Mouse (Mus musculus) brain, embryonic 14.5 days (tissue): Measurements from ENCODE around the gene Dgkz.

Experiments
- CTCF ChIP-seq: fragments of 200-500 bp; IDR thresholded peaks from 2 replicates; pipeline ENCODE4 v1.5.1; 2012; ENCODE audit warnings: inconsistent platforms, mild to moderate bottlenecking, moderate library complexity, borderline replicate concordance; ENCODE audit not compliant: insufficient read depth, insufficient read length; ENCODE audit errors: extremely low read depth
- POLR2A ChIP-seq: fragments of 200-500 bp; IDR thresholded peaks from 2 replicates; pipeline ENCODE4 v1.6.1; 2012; ENCODE audit warnings: mild to moderate bottlenecking, inconsistent platforms, borderline replicate concordance; ENCODE audit not compliant: poor library complexity, insufficient read depth, insufficient read length, severe bottlenecking; ENCODE audit errors: extremely low read depth

DNA sequence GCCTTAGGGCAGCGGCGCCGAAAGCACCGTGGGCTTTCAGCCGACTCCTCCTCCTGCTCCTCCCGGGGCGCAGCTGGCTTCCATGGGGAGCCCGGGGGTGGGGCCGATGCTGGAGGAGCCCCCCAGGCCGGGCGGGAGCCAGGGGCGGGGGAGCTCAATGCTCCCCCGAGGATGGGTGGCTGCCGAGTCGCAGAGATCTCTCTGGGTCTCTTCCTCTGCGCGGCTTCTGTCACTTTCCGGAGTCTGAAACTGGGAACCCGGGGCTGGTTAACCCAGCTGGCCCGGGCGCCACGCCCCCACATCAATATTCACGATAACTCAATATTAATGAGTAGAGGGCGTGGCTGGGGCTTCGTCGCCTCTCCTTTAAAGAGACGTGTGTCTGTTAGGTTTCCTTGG is 48.6 kb upstream of the Dgkz start, which contains the start of gene Creb3l1:
- TF ChIP-seq CTCF (no peak), POLR2A (no peak)
